Mouse (Mus musculus) adrenal gland, postnatal 4 days (tissue): ENCODE results near the gene Auts2. TPM values are rescaled to one million over a fixed set of nuclear protein-coding genes. Genes with fewer than 3 reads are reported as not detected.
A peak's percentile ranks its signal among the peaks of the same experiment; 100 is the strongest.

Source experiments
- DNase-seq, 2 experiments: peaks; one replicate each; pipeline ENCODE4 v3.0.0; 2021 to 2022; ENCODE audit warnings: low spot score in 2 of 2, mixed read lengths in 2 of 2
- total RNA-seq, 2 experiments: library from RNA; stranded (reverse); gene quantifications; 2 replicates each; pipeline ENCODE4 v1.2.3; 2021

Auts2 gene
- total RNA-seq, 2 experiments from 2014 or later, result 72.9 to 80.5 TPM

- DNase-seq, result no peak
These were observed 953.1 kb downstream of the Auts2 start for GRCm38 (mm10) chr5:131589948-131590467.

- DNase-seq, result no peak
These were observed 956.8 kb downstream of the Auts2 start for GRCm38 (mm10) chr5:131586332-131586700.

- DNase-seq, result peak in 1 of 2 experiments; percentile 11
These were observed 957.3 kb downstream of the Auts2 start for GRCm38 (mm10) chr5:131585684-131586331.

- DNase-seq, result no peak
These were observed 958.6 kb downstream of the Auts2 start for GRCm38 (mm10) chr5:131584260-131585135.

GRCm38 (mm10) chr5:131581110-131582050, 961.8 kb downstream of the Auts2 start:
- DNase-seq, result no peak

- DNase-seq, result no peak
These were observed 964.4 kb downstream of the Auts2 start for GRCm38 (mm10) chr5:131578737-131579136.

GRCm38 (mm10) chr5:131575733-131576265, 967.3 kb downstream of the Auts2 start:
- no peak for DNase-seq

GRCm38 (mm10) chr5:131575086-131575514, 968.0 kb downstream of the Auts2 start:
- DNase-seq, result no peak

- DNase-seq, result no peak
These were observed 968.6 kb downstream of the Auts2 start for GRCm38 (mm10) chr5:131574469-131575085.

GRCm38 (mm10) chr5:131573296-131574177, 969.6 kb downstream of the Auts2 start:
- DNase-seq, result no peak

- peak in 1 of 2 experiments; percentile 27 for DNase-seq
These were observed 977.1 kb downstream of the Auts2 start for GRCm38 (mm10) chr5:131566032-131566431.

GRCm38 (mm10) chr5:131563630-131564252, 979.4 kb downstream of the Auts2 start:
- DNase-seq, result no peak

- DNase-seq, result no peak
These were observed 982.2 kb downstream of the Auts2 start for GRCm38 (mm10) chr5:131560773-131561560.

- DNase-seq, result no peak
These were observed 984.6 kb downstream of the Auts2 start for GRCm38 (mm10) chr5:131558403-131559174.

- DNase-seq, result no peak
These were observed 985.4 kb downstream of the Auts2 start for GRCm38 (mm10) chr5:131557591-131558385.

GRCm38 (mm10) chr5:131548932-131549563, 994.1 kb downstream of the Auts2 start:
- DNase-seq, result no peak
